ENCODE assay signal across 22 mouse cellular contexts in genomic region chr8:110851186-110851585, GRCm38 (mm10). TPM values are rescaled to one million over a fixed set of nuclear protein-coding genes. Genes with fewer than 3 reads are reported as not detected.
A peak's percentile ranks its signal among the peaks of the same experiment; 100 is the strongest.
DNase-seq lines count a peak whose midpoint lies in the region; ATAC-seq and TF ChIP-seq lines count a peak whose summit lies in the region.
"Had no signal": no experiment of that assay in that cellular context is flagged by ENCODE, and none has a peak within 500 bp of the region (broad histone marks: within the 10 kb centered on the region; RNA-seq: fewer than 3 reads in every experiment).

No protein-coding gene starts in this region.

- WGBS in heart, embryonic 10.5 days, result 93% methylated on average over 10 of the region's 10 CpGs
- 91% methylated on average over 10 of the region's 10 CpGs for WGBS in intestine, embryonic 16.5 days
- 87% methylated on average over 10 of the region's 10 CpGs for WGBS in intestine, embryonic 15.5 days
- 47% methylated on average over 10 of the region's 10 CpGs for WGBS in liver, adult 2 months

- ATAC-seq in intestine, embryonic 16.5 days, result no peak
- ATAC-seq in intestine, embryonic 15.5 days, result no peak
- ATAC-seq: activated CD4-positive, CD25-positive, alpha-beta regulatory T cell, adult 4 months; CD4-positive, CD25-positive, alpha-beta regulatory T cell, adult 4 months; Patski had no signal

- peaks cover 3% of the 10 kb centered on the region; the same call in 1 of the 2 replicates for H3K79me2 ChIP-seq in liver, adult 2 months (ENCODE audit: control insufficient read depth, insufficient read depth, low read length)

- H3K4me2 ChIP-seq in intestine, embryonic 16.5 days (ENCODE audit: low read depth, low read length), result no peak overlapping the region
- H3K4me2 ChIP-seq in intestine, embryonic 15.5 days (replicated peaks), result no peak overlapping the region

- H3K27me3 ChIP-seq in heart, embryonic 10.5 days (ENCODE audit: insufficient read depth, poor library complexity, severe bottlenecking), result no peaks in the 10 kb centered on the region
- no peaks in the 10 kb centered on the region for H3K27me3 ChIP-seq in intestine, embryonic 16.5 days (replicated peaks; ENCODE audit: control insufficient read depth, insufficient read depth, low read length)
- H3K27me3 ChIP-seq in intestine, embryonic 15.5 days (replicated peaks), result no peaks in the 10 kb centered on the region
- H3K27me3 ChIP-seq in liver, adult 2 months (ENCODE audit: control insufficient read depth, insufficient read depth, low read length), result no peaks in the 10 kb centered on the region
- H3K27me3 ChIP-seq: CH12.LX, Patski had no signal

- intact Hi-C loops in left cerebral cortex, postnatal 14 days (cut with DNase I), result no loop called here

- no peak overlapping the region for H3K9ac ChIP-seq in intestine, embryonic 16.5 days (ENCODE audit: low read depth, low read length)
- H3K9ac ChIP-seq in intestine, embryonic 15.5 days, result no peak overlapping the region
- no peak overlapping the region for H3K9ac ChIP-seq in liver, adult 2 months (ENCODE audit: low read depth, low read length)

- DNase-seq in heart, adult 11 months, result peak; percentile 73
- DNase-seq in heart, embryonic 10.5 days (ENCODE audit: low spot score), result no peak
- peak; percentile 61 for DNase-seq in liver, adult 2 months (ENCODE audit: extremely low read depth, low read depth, low spot score)
- DNase-seq in liver, result no peak
- DNase-seq in yolk sac, embryonic 10.5 days (ENCODE audit: low spot score), result peak; percentile 70
- DNase-seq in left cerebral cortex, postnatal 14 days (ENCODE audit: low spot score in 2 of 2), result no peak
- DNase-seq: adrenal gland, adult 2 months; adrenal gland, adult 8-10 months; adrenal gland, postnatal 10 days; adrenal gland, postnatal 14 days; adrenal gland, postnatal 25 days; adrenal gland, postnatal 36 days; B cell, adult 2 months; cerebellum, adult 11 months; cerebellum, adult 11-12 months had no signal

- TF ChIP-seq POLR2A in liver, adult 2 months (IDR thresholded peaks at IDR 0.05; ENCODE audit: extremely low read depth, insufficient read depth, low read length), result no peak

- H3K4me3 ChIP-seq in heart, embryonic 10.5 days, result no peak overlapping the region
- no peak overlapping the region for H3K4me3 ChIP-seq in intestine, embryonic 16.5 days (ENCODE audit: low read length)
- no peak overlapping the region for H3K4me3 ChIP-seq in intestine, embryonic 15.5 days (replicated peaks)
- no peak overlapping the region for H3K4me3 ChIP-seq in liver, adult 2 months (ENCODE audit: insufficient read depth, low read depth, low read length)

- H3K27ac ChIP-seq in heart, embryonic 10.5 days, result no peak overlapping the region
- 0 out of 2 replicates have a peak overlapping the region, but pooled peaks have one; percentile 39 for H3K27ac ChIP-seq in intestine, embryonic 16.5 days (ENCODE audit: low read length)
- no peak overlapping the region for H3K27ac ChIP-seq in intestine, embryonic 15.5 days
- peak overlapping the region; percentile 62 for H3K27ac ChIP-seq in liver, adult 2 months (replicated peaks; ENCODE audit: insufficient read depth, low read depth, low read length)

- H3K4me1 ChIP-seq in heart, embryonic 10.5 days, result peaks cover 11% of the 10 kb centered on the region
- H3K4me1 ChIP-seq in intestine, embryonic 16.5 days (ENCODE audit: control insufficient read depth, insufficient read depth, low read length), result peaks cover 6% of the 10 kb centered on the region
- peaks cover 5% of the 10 kb centered on the region; the same call in 1 of the 2 replicates for H3K4me1 ChIP-seq in intestine, embryonic 15.5 days (replicated peaks)
- peaks cover 8% of the 10 kb centered on the region for H3K4me1 ChIP-seq in liver, adult 2 months (ENCODE audit: control insufficient read depth, insufficient read depth, low read length)

- H3K36me3 ChIP-seq in heart, embryonic 10.5 days, result peaks cover 65% of the 10 kb centered on the region
- H3K36me3 ChIP-seq in intestine, embryonic 16.5 days (ENCODE audit: control insufficient read depth, insufficient read depth, low read length), result peaks cover 15% of the 10 kb centered on the region
- peaks cover 31% of the 10 kb centered on the region for H3K36me3 ChIP-seq in intestine, embryonic 15.5 days
- peaks cover 55% of the 10 kb centered on the region for H3K36me3 ChIP-seq in liver, adult 2 months (ENCODE audit: control insufficient read depth, insufficient read depth, low read length)

- TF ChIP-seq CTCF in liver, adult 2 months (IDR thresholded peaks at IDR 0.05; ENCODE audit: low read depth, low read length), result no peak

- H3K9me3 ChIP-seq in heart, embryonic 10.5 days, result no peaks in the 10 kb centered on the region
- H3K9me3 ChIP-seq in intestine, embryonic 16.5 days (ENCODE audit: control insufficient read depth, low read length), result no peaks in the 10 kb centered on the region
- H3K9me3 ChIP-seq in intestine, embryonic 15.5 days, result no peaks in the 10 kb centered on the region
- H3K9me3 ChIP-seq: G1E had no signal

RNA-seq across cellular contexts. Expression of gene Sf3b3, which starts 4.6 kb away (rescaled TPM):
- polyA plus RNA-seq in heart, embryonic 10.5 days (2016; fragmentation: Nextera tagmentation; extraction: Ambion mirVana), result 137 and 148 TPM in 2 replicates
- 107 and 114 TPM in 2 replicates for polyA plus RNA-seq in intestine, embryonic 16.5 days (2015; fragmentation: Nextera tagmentation; extraction: Ambion mirVana)
- 123 and 126 TPM in 2 replicates for polyA plus RNA-seq in intestine, embryonic 15.5 days (2015; fragmentation: Nextera tagmentation; extraction: Ambion mirVana)
- 20.6 and 23.8 TPM in 2 replicates for total RNA-seq in liver, adult 2 months (2014; rRNA removed)
- polyA plus RNA-seq in liver, adult 2 months (2012; rRNA removed), result 10.8 and 12.1 TPM in 2 replicates
- 10 to 100 TPM; 53.9 to 54.6 TPM for total RNA-seq in left cerebral cortex, postnatal 14 days (2021)

RNA-seq across cellular contexts. Expression of gene Cog4, which starts 4.8 kb away (rescaled TPM):
- 70.0 and 74.6 TPM in 2 replicates for polyA plus RNA-seq in heart, embryonic 10.5 days (2016; fragmentation: Nextera tagmentation; extraction: Ambion mirVana)
- polyA plus RNA-seq in intestine, embryonic 16.5 days (2015; fragmentation: Nextera tagmentation; extraction: Ambion mirVana), result 78.5 and 79.3 TPM in 2 replicates
- polyA plus RNA-seq in intestine, embryonic 15.5 days (2015; fragmentation: Nextera tagmentation; extraction: Ambion mirVana), result 69.0 and 69.5 TPM in 2 replicates
- total RNA-seq in liver, adult 2 months (2014; rRNA removed), result 73.9 and 75.4 TPM in 2 replicates
- 27.8 and 29.4 TPM in 2 replicates for polyA plus RNA-seq in liver, adult 2 months (2012; rRNA removed)
- total RNA-seq in left cerebral cortex, postnatal 14 days (2021), result 10 to 100 TPM; 54.8 to 56.2 TPM

RNA-seq across cellular contexts. Expression of gene Il34, which starts 45.5 kb away (rescaled TPM):
- 0.33 TPM in 1 of 2 replicates, not detected in the other for polyA plus RNA-seq in heart, embryonic 10.5 days (2016; fragmentation: Nextera tagmentation; extraction: Ambion mirVana)
- polyA plus RNA-seq in intestine, embryonic 16.5 days (2015; fragmentation: Nextera tagmentation; extraction: Ambion mirVana), result 2.0 and 2.4 TPM in 2 replicates
- 1.1 and 2.6 TPM in 2 replicates for polyA plus RNA-seq in intestine, embryonic 15.5 days (2015; fragmentation: Nextera tagmentation; extraction: Ambion mirVana)
- total RNA-seq in liver, adult 2 months (2014; rRNA removed), result 2.4 and 4.8 TPM in 2 replicates
- 5.6 and 7.3 TPM in 2 replicates for polyA plus RNA-seq in liver, adult 2 months (2012; rRNA removed)
- 100 to 1,000 TPM in 1 of 2 experiments, 10 to 100 TPM in 1; 98.4 to 107 TPM for total RNA-seq in left cerebral cortex, postnatal 14 days (2021)
- total RNA-seq: G1E had no signal
- polyA plus RNA-seq: activated CD4-positive, CD25-positive, alpha-beta regulatory T cell, adult 4 months; CD4-positive, CD25-positive, alpha-beta regulatory T cell, adult 4 months; G1E had no signal

RNA-seq across cellular contexts. Expression of gene Fuk, which starts 51.1 kb away (rescaled TPM):
- polyA plus RNA-seq in heart, embryonic 10.5 days (2016; fragmentation: Nextera tagmentation; extraction: Ambion mirVana), result 10.4 and 11.2 TPM in 2 replicates
- polyA plus RNA-seq in intestine, embryonic 16.5 days (2015; fragmentation: Nextera tagmentation; extraction: Ambion mirVana), result 13.8 and 15.1 TPM in 2 replicates
- 10.2 and 13.2 TPM in 2 replicates for polyA plus RNA-seq in intestine, embryonic 15.5 days (2015; fragmentation: Nextera tagmentation; extraction: Ambion mirVana)
- 6.3 and 6.7 TPM in 2 replicates for total RNA-seq in liver, adult 2 months (2014; rRNA removed)
- polyA plus RNA-seq in liver, adult 2 months (2012; rRNA removed), result 11.2 and 11.4 TPM in 2 replicates
- total RNA-seq in left cerebral cortex, postnatal 14 days (2021), result 10 to 100 TPM; 15.6 to 16.9 TPM

Comparison
In these comparisons a context has a peak if more than half of its experiments do, and no peak if none do; other contexts are left out.
1. DNase-seq: peak in heart, adult 11 months (single experiment), liver, adult 2 months (single experiment) and yolk sac, embryonic 10.5 days (single experiment); none in heart, embryonic 10.5 days (single experiment), liver (single experiment) and left cerebral cortex, postnatal 14 days (0 of 2).
2. H3K27ac ChIP-seq: peak in intestine, embryonic 16.5 days (single experiment) and liver, adult 2 months (single experiment); none in heart, embryonic 10.5 days (single experiment) and intestine, embryonic 15.5 days (single experiment).